Mouse (Mus musculus): Measurements from ENCODE around the gene Armt1. TPM values are rescaled to one million over a fixed set of nuclear protein-coding genes. Genes with fewer than 3 reads are reported as not detected.

The Armt1 gene
- polyA plus RNA-seq, 1 experiment from 2014 or later, result 10.6 TPM

DNA sequence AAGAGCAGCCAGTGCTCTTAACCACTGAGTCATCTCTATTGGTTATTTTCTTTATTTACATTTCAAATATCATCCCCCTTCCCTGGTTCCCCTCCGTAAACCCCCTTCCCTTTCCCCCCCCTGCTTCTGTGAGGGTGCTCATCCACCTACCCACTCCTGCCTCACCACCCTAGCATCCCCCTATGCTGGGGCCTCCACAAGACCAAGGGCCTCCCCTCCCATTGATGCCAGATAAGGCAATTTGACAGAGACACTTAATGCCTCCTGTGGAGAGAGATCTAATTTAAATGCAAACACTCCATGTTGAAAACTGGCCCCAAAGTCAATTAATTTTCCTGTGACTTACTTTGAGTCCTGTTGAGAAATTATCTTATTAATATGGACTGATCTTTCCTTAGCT lies 59.8 kb downstream of the Armt1 start:
- Histone ChIP-seq H3K27me3 (ENCODE audit: control insufficient read depth, insufficient read depth, low read length) (no peaks in the 10 kb centered on the region), H3K9ac (replicated peaks; ENCODE audit: low read depth, low read length) (no peak overlapping the region), H3K4me2 (ENCODE audit: low read depth, low read length) (no peak overlapping the region), H3K4me3 (ENCODE audit: low read depth, low read length) (no peak overlapping the region), H3K36me3 (ENCODE audit: control insufficient read depth, insufficient read depth, low read length) (no peaks in the 10 kb centered on the region), H3K27ac (ENCODE audit: low read depth, low read length) (no peak overlapping the region), H3K4me1 (ENCODE audit: control insufficient read depth, insufficient read depth, low read length) (no peaks in the 10 kb centered on the region), H3K9me3 (ENCODE audit: control insufficient read depth, low read length) (no peaks in the 10 kb centered on the region)
- WGBS, result 38% methylated on average over 1 of the region's 1 CpGs
- ATAC-seq (ENCODE audit: low read depth), result no peak

DNA sequence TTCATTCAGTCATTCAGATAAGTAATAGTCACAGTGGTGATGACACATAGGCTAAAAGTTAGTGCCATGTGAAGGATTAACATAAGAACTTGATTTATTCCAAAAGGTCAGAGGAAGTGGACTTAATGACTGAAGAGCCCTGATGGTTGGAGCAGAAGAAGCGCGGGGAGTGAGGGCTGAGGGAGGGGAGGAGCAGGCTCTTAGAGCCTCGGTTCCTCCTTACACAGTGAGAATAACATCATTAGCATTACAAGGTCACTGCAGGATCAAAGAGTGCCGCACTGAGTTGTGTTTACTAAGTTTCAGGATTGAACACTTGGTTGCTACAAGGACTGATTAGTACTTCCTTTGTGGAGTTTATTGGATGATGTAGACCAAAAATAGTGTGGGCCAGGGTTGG lies 60.6 kb downstream of the Armt1 start:
- no peak overlapping the region for H3K4me3 ChIP-seq (ENCODE audit: low read depth, low read length)
- no peaks in the 10 kb centered on the region for H3K9me3 ChIP-seq (ENCODE audit: control insufficient read depth, low read length)
- no peaks in the 10 kb centered on the region for H3K4me1 ChIP-seq (ENCODE audit: control insufficient read depth, insufficient read depth, low read length)
- no peak overlapping the region for H3K27ac ChIP-seq (ENCODE audit: low read depth, low read length)
- no peak overlapping the region for H3K4me2 ChIP-seq (ENCODE audit: low read depth, low read length)
- no peak for ATAC-seq (ENCODE audit: low read depth)
- H3K9ac ChIP-seq (replicated peaks; ENCODE audit: low read depth, low read length), result no peak overlapping the region
- H3K27me3 ChIP-seq (ENCODE audit: control insufficient read depth, insufficient read depth, low read length), result no peaks in the 10 kb centered on the region
- 13% methylated on average over 4 of the region's 4 CpGs for WGBS
- H3K36me3 ChIP-seq (ENCODE audit: control insufficient read depth, insufficient read depth, low read length), result no peaks in the 10 kb centered on the region

DNA sequence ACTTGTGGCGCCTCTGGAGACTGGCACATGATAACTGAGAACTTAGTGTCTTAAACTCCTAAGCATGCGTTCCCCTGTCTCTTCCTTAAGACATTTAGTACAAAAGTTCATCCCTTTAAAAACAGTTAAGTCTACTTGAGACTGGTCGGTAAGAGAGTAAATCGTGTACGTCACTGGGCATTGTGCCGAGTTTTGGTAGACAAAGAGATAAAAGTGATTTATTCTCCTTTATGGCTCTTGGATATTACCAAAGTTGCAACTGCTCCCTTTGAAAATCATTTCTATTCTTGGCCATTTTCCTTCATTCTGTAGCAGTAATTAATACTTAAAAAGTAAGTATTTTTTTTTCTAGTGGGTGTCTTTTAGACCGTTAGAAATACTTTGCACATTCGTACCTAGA lies 71.0 kb downstream of the Armt1 start:
- WGBS, result 80% methylated on average over 8 of the region's 8 CpGs
- no peak overlapping the region for H3K27ac ChIP-seq (ENCODE audit: low read depth, low read length)
- no peak overlapping the region for H3K4me3 ChIP-seq (ENCODE audit: low read depth, low read length)
- H3K27me3 ChIP-seq (ENCODE audit: control insufficient read depth, insufficient read depth, low read length), result no peaks in the 10 kb centered on the region
- no peak overlapping the region for H3K9ac ChIP-seq (replicated peaks; ENCODE audit: low read depth, low read length)
- no peak overlapping the region for H3K4me2 ChIP-seq (ENCODE audit: low read depth, low read length)
- no peaks in the 10 kb centered on the region for H3K9me3 ChIP-seq (ENCODE audit: control insufficient read depth, low read length)
- no peaks in the 10 kb centered on the region for H3K36me3 ChIP-seq (ENCODE audit: control insufficient read depth, insufficient read depth, low read length)
- H3K4me1 ChIP-seq (ENCODE audit: control insufficient read depth, insufficient read depth, low read length), result no peaks in the 10 kb centered on the region
- no peak for ATAC-seq (ENCODE audit: low read depth)

Other genes with a start within 250 kb of the Armt1 start
- gene Akap12, start 166.1 kb upstream of the Armt1 start, polyA plus RNA-seq (2014; fragmentation: Nextera tagmentation; extraction: Ambion mirVana), result 30.6 and 65.3 TPM in 2 replicates
- gene Zbtb2, start 44.4 kb upstream of the Armt1 start, polyA plus RNA-seq (2014; fragmentation: Nextera tagmentation; extraction: Ambion mirVana), result 12.9 and 17.9 TPM in 2 replicates
- 52.1 and 54.2 TPM in 2 replicates for gene Rmnd1, start 79 bp upstream of the Armt1 start, polyA plus RNA-seq (2014; fragmentation: Nextera tagmentation; extraction: Ambion mirVana)
- gene Ccdc170, start 50.0 kb downstream of the Armt1 start, polyA plus RNA-seq (2014; fragmentation: Nextera tagmentation; extraction: Ambion mirVana), result 0.08 and 0.27 TPM in 2 replicates
- gene Esr1, start 179.1 kb downstream of the Armt1 start, polyA plus RNA-seq (2014; fragmentation: Nextera tagmentation; extraction: Ambion mirVana), result 0.35 and 0.60 TPM in 2 replicates

Data from neural tube, embryonic 14.5 days (tissue).